Mouse (Mus musculus) MEL (cell line): ENCODE measurements around the gene Arhgap6.

Experiments used
- CHD1 ChIP-seq: IDR thresholded peaks from 2 replicates; pipeline ENCODE4 v1.6.1; 2012; ENCODE audit warnings: low read depth, mild to moderate bottlenecking, inconsistent platforms, low read length, improper control_type of control experiment
- CTCF ChIP-seq, 3 experiments: IDR thresholded peaks in 2 of 3; conservative IDR thresholded peaks in 1 of 3; 2 replicates each; pipeline ENCODE4 v1.5.1; 2011 to 2012; ENCODE audit warnings: low read length in 3 of 3, low read depth in 2 of 3, mild to moderate bottlenecking in 2 of 3, improper control_type of control experiment in 1 of 3, inconsistent platforms in 1 of 3, mixed read lengths in 1 of 3, moderate library complexity in 1 of 3; ENCODE audit not compliant: control insufficient read depth in 1 of 3, insufficient read depth in 1 of 3, poor library complexity in 1 of 3, severe bottlenecking in 1 of 3
- EP300 ChIP-seq, 2 experiments: IDR thresholded peaks; 2 replicates each; pipeline ENCODE4 v1.6.1; 2011; ENCODE audit warnings: improper control_type of control experiment in 2 of 2, low read length in 2 of 2, low read depth in 1 of 2, mild to moderate bottlenecking in 1 of 2
- ETS1 ChIP-seq: IDR thresholded peaks from 2 replicates; pipeline ENCODE4 v1.6.1; 2012; ENCODE audit warnings: low read depth, mild to moderate bottlenecking, inconsistent platforms, low read length, improper control_type of control experiment, moderate library complexity
- GATA1 ChIP-seq: IDR thresholded peaks from 2 replicates; pipeline ENCODE4 v1.6.1; 2011; ENCODE audit warnings: low read depth, low read length, improper control_type of control experiment
- MAFK ChIP-seq: IDR thresholded peaks from 2 replicates; pipeline ENCODE4 v1.6.1; 2011; ENCODE audit warnings: low read depth, mild to moderate bottlenecking, low read length, improper control_type of control experiment, borderline replicate concordance
- MAX ChIP-seq: IDR thresholded peaks from 2 replicates; pipeline ENCODE4 v1.6.1; 2011; ENCODE audit warnings: low read length, improper control_type of control experiment
- NELFE ChIP-seq: IDR thresholded peaks from 2 replicates; pipeline ENCODE4 v1.6.1; 2011; ENCODE audit warnings: low read depth, low read length, improper control_type of control experiment
- POLR2A ChIP-seq, 2 experiments: IDR thresholded peaks; 2 replicates each; pipeline ENCODE4 v1.6.1; 2011 to 2012; ENCODE audit warnings: low read length in 2 of 2, mild to moderate bottlenecking in 2 of 2, control low read depth in 1 of 2, improper control_type of control experiment in 1 of 2, low read depth in 1 of 2, moderate library complexity in 1 of 2; ENCODE audit not compliant: control insufficient read depth in 1 of 2, insufficient read depth in 1 of 2, poor library complexity in 1 of 2
- RCOR1 ChIP-seq: IDR thresholded peaks from 2 replicates; pipeline ENCODE4 v1.6.1; 2012; ENCODE audit warnings: low read depth, mild to moderate bottlenecking, inconsistent platforms, low read length, improper control_type of control experiment
- TBP ChIP-seq: IDR thresholded peaks from 2 replicates; pipeline ENCODE4 v1.8.0; 2011; ENCODE audit warnings: low read depth, low read length, improper control_type of control experiment
- TCF12 ChIP-seq: IDR thresholded peaks from 2 replicates; pipeline ENCODE4 v1.6.1; 2014; ENCODE audit warnings: low read depth, mild to moderate bottlenecking, inconsistent platforms, low read length, improper control_type of control experiment, moderate library complexity
- USF1 ChIP-seq: IDR thresholded peaks from 2 replicates; pipeline ENCODE4 v1.6.1; 2014; ENCODE audit warnings: low read depth, mild to moderate bottlenecking, inconsistent platforms, low read length, improper control_type of control experiment, moderate library complexity
- ZNF384 ChIP-seq: IDR thresholded peaks from 2 replicates; pipeline ENCODE4 v1.6.1; 2012; ENCODE audit warnings: low read depth, mild to moderate bottlenecking, inconsistent platforms, low read length, improper control_type of control experiment

DNA sequence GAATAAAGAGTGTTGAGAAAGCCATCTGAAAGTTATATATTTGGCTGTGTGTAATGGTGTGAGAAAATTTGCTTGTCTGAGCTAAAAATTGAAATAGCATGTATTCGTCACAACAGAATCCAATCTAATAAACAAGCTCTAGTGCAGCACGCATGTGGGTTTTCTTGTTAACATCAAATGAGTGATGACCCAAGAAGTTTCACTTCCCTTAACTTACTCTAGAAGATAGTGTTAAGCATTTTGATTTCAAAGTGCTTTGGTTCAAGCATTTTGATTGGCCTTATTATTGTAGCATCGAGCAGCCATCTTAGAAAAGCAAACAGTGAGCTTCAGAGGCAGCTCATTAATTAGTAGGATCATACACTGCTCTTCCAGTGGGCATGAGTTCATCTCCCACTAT lies 315.1 kb downstream of the Arhgap6 start:
- TF ChIP-seq RCOR1 = no peak
- no peak for TF ChIP-seq MAX
- no peak for TF ChIP-seq ZNF384
- TF ChIP-seq POLR2A (IDR thresholded peaks at IDR 0.05; ENCODE audit: control insufficient read depth in 1 of 2, insufficient read depth in 1 of 2, low read depth in 1 of 2, low read length in 2 of 2, poor library complexity in 1 of 2) = no peak
- TF ChIP-seq CHD1 = no peak
- TF ChIP-seq ETS1 = no peak
- no peak for TF ChIP-seq CTCF (IDR thresholded peaks at IDR 0.05 in 2 of 3, conservative IDR thresholded peaks at IDR 0.05 in 1 of 3; ENCODE audit: control insufficient read depth in 1 of 3, insufficient read depth in 1 of 3, low read depth in 2 of 3, low read length in 3 of 3, poor library complexity in 1 of 3, severe bottlenecking in 1 of 3)
- TF ChIP-seq TCF12 = no peak
- no peak for TF ChIP-seq TBP
- no peak for TF ChIP-seq GATA1
- TF ChIP-seq MAFK = no peak
- TF ChIP-seq USF1 = no peak
- TF ChIP-seq EP300 (IDR thresholded peaks at IDR 0.05; ENCODE audit: low read depth in 1 of 2, low read length in 2 of 2) = no peak
- TF ChIP-seq NELFE = no peak
